Mouse (Mus musculus) granulocyte monocyte progenitor cell, adult 5-6 weeks (primary cell): ENCODE measurements around the gene Scgb2a2. TPM values are rescaled to one million over a fixed set of nuclear protein-coding genes. Genes with fewer than 3 reads are reported as not detected.
"Not testable (repeated sequence)": the region's sequence is repeated elsewhere in the genome, so short reads cannot be mapped to it uniquely, and the experiment has no call there.

Source experiments
- ATAC-seq: replicated peaks from 2 replicates; pipeline ENCODE4 v1.8.0; 2016; ENCODE audit warnings: mild to moderate bottlenecking, moderate TSS enrichment, inconsistent platforms; ENCODE audit not compliant: poor library complexity, severe bottlenecking
- total RNA-seq, 2 experiments: library from RNA; stranded (forward) in 1 of 2; stranded (reverse) in 1 of 2; fragments of 200-712, 200-1000 nt in 1 of 2; fragments of >200 nt in 1 of 2; fragmentation: Nextera tagmentation in 1 of 2; gene quantifications; 2 replicates each; pipeline ENCODE4 v1.2.3; 2014 to 2017

Gene Scgb2a2
- total RNA-seq (2014; fragmentation: Nextera tagmentation) (not detected in 2 replicates), total RNA-seq (2017) (not detected in 2 replicates)

DNA sequence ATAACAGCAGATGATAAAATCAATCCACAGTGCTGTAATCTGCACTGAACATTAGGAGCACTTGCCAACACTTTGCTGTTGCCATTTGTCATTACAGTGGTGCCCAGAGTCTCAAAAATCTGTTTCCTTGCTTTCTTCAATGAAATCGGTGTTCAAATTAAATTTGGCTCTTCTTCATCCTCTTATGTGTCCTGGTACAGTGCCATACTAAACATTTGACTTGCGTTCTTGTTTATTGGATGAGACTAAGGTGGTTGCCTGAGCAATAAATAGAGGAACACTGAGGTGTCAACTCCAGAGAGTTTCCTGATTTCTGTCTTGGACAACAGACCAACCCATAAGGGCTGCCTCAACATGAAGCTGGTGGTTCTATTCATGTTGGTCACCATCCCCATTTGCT lies at the start of gene Scgb2a2:
TSS of gene Scgb2a2 (plus strand) at position 301 of the 400 bp plus-strand sequence.
- ATAC-seq: no peak

DNA sequence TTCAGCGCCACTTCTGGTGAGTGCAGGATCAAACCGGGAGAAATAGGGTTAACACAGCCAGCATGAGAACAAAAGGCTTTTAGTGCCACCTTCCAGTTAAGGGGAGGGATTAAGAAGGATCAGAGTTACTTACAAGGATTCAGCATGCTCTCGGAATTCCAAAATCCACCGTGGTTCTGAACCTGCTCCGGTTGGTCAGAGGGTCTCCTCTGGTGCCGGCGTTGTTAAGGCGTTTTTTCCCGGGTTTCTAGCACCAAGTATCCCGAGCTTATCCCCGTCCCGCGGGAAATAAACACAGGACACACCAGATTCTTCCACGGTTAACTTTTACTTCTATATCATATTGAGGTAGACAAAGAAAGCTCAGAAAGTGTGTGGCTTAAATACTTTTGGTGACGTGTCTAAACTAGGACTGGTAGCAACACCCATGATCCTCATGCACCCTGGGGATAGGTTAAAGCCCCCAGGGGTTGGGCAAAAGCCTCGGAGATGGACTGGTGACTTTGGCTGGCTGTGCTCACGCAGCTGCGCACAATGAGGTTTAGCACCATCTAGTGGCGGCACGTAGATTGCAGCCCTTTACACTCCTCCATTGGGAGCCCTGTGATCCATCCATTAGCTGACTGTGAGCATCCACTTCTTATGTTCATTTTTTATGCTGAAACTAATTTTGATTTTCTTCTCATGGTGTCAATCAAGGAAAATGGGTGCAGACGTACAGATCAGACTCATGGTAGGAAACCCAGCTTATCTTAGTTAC lies 10.6 kb upstream of the Scgb2a2 start:
- peak; percentile 55; the same call in 1 of the 2 replicates for ATAC-seq

DNA sequence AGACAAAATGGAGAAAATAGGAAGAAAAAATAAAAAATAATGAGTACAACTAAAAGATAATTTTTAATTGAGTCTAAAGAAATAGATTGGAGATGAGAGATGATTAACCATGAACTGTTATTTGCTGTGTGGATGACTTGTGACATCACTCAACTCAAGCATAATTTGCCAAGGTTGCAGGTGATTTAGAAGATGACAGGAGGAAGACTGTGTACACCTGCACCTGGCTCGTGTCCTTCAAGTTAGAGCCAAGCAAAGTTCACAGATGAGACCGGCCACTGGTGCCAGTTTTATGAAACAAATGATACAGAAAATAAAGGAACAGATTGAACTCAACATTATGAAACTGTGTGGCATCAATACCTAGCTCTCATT lies 10.0 kb upstream of the Scgb2a2 start:
- ATAC-seq: no peak

DNA sequence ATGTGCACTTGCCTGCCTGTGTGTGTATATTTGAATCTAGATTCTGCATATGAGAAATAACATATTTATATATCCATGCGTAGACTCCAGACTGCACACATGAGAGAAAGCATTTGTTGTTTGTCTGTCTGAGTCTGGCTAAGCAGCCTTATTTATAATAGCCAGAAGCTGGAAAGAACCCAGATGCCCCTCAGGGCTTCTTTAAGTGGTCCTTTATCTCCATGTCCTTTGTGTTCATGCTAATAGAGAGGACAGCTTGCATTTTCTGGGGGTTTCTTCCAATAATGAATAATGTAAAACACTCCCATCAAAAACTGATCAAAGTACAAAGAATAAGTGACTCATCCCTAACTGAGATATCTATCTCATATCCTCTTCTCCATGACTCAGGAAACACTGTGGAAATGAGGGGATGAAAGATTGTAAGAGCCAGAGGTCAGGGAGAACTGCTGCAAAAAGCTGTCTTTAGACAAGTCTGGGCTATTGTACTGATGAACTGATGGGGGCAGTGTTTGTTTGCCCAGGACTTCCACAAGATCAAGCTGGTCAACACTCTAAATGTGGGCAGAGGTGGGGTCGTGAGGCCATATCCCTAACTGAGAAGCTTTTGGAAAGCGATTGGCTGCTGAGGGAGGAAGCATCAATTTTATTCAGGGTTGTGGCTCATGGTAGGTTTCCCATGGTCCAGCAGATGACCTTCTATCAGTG lies 2.2 kb downstream of the Scgb2a2 start:
- not testable (repeated sequence) for ATAC-seq

DNA sequence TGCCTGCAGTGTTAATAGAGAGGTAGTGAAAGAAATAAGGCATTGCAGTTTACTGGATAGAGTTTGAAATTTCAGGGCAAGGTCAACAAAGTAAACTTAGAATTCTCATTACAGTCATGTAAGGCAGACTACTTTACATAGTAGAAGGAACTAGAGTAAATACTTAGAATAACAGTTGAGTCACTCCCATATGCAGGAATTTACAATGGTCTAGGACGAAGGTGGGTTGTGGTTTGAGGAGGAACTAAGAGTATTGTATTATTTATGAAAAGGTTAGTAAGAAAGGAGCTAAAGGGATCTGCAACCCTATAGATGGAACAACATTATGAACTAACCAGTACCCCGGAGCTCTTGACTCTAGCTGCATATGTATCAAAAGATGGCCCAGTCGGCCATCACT lies 13.5 kb downstream of the Scgb2a2 start:
- ATAC-seq: not testable (repeated sequence)

DNA sequence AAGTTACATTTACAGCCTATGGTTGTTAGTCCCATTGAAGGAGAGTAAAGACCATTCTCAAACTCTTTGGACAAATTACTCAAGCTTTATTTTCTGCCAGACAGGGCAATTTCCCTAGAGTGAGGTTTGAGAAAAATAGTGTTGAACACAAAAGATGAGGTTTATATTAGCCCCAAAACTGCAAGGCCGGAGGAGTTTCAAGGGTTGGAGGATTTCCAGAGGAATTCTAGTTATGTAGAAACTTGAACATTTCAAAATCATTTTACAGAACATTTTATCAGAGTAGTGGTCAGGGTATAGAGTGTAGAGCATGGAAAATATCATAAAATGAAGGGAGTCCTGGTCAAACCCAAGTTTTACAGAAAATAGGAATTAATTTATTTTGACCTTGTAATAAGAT lies 17.5 kb downstream of the Scgb2a2 start:
- no peak for ATAC-seq

DNA sequence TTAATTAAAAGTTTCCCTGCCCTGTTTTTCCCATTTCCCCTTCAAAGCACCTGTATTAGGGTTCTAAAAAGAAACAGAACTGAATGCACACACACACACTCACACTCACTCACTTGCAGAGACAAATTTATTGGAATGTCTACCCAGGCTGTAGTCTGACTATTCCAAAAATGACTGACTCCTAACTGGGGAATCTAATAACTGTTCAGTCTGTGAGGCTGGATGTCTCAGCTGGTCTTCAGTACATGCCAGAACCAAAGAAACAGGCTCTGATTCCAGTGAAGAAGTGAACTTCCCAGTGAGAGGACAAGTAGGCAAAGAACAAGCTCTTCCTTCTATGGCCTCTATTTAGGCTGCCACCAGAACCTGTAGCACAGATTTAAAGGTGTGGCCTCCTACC lies 18.1 kb downstream of the Scgb2a2 start:
- ATAC-seq: no peak

DNA sequence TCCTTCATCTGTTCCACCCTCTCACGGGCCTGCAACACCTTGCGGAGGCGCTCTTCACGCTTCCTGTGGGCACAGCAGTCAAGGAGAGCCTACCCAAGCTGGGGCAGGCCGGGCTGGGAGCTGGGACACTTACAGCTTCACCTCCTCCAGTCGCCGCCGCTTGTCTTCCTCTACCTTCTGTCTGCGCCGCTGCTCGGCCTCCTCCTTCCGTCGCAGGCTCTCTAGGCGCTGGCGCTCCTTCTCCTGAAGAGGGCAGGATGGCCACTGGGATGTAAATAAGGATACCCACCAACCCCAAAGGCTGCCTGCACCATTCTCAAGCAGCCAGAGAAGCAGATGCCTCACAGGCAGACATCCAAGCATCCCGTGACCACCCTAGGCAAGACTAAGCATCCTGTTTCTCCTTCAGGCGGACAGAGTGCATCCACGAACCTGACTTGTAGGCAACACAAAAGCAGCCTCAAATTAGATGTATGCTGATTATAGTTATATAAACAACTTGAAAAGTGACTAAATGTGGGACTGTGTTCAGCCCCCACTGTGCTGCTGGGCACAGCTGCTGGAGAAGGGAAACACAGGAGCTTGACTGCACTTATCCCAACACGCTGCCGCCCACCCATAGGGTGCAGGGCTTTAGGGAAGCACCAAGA lies 30.9 kb downstream of the Scgb2a2 start:
- ATAC-seq: no peak

DNA sequence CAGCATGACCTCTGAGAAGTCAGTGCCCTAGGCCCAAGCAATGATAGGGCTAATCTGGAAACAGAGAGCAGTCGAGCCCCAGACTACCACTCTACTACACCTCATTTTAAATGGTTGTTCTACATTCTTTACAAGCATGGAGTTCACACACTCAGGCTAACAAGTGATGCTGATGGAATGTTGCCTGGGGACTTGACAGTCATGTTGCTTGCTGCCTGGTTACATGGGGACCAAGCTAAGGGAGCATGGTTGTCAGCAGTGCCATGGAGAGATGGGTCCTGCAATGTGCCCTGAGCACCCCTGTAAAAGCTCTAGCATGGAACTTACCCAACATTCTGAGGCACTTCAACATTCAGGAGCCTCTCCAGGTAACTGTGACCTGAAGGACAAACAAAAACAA lies 39.0 kb downstream of the Scgb2a2 start:
- no peak for ATAC-seq

DNA sequence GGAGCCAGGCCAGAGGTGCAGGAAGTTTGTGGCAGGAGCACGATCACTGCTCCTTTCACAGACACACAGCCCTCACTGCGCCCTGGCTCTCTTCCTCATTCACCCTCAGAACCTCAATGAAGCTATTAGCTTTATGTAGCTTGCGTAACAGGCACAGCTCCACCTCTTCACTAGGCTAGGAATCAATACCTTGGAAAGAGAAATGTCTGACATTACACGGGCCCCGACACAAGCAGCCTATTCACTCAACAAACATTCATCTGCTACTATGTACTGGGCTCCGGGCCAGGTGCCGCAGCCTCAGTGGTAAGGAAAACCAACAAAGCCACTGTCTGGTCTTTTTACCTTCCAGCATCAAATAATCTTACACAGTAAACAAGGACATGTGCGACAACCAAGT lies 39.4 kb downstream of the Scgb2a2 start:
- 0 out of 2 replicates have a peak, but pooled peaks have one; percentile 26 for ATAC-seq

DNA sequence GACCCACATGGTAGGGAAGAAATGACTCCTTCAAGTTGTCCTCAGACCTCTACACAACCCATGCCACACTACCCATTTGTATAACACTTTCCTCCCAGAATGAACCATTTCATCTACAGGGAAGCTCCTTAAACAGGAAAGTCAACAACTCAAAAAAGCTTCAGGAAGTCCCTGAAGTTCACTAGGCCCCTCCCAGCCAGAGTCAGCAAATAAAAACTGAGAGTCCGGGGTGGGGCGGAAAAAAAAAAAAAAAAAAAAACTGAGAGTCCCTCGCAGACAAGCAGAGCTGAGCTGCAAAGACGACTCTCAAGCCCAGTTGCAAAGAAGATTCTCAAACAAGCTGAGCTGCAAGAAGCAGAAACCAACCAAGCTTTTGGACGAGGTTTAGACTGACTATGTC lies 48.7 kb downstream of the Scgb2a2 start:
- ATAC-seq: no peak

DNA sequence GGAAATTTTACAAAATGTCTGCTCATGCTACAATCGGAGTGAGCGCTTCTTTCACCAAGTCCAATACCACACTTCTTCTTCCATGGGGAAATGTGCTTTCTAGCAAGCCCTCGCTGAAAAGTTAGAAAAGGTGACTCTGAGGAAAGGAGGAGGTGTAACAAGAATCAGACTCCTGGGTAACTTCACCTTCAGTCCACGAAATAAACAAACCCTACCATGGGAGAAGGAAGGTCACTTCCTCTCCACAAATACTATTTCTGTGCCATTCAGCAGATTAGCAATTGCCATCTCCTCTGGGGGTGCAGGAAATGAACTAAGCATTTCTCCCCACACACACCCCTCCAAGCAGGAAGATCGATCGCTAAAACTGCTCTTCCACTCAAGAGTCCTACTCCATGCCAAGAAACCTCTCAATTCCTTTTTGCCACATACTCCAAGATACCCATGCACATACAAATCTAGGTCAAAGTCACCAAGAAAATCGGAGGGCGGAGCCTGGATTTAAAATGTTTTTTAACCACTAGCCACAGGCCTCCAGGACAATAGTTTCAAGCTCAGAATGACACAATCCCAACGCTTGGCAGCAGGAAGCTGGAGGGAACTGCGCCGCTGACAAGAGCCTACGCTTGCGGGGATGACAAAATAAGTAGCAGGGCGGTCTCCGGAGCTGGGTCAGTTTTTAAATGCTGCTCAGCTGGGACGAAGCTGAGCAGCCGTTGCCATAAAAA lies 51.1 kb downstream of the Scgb2a2 start:
- peak; percentile 68 for ATAC-seq

DNA sequence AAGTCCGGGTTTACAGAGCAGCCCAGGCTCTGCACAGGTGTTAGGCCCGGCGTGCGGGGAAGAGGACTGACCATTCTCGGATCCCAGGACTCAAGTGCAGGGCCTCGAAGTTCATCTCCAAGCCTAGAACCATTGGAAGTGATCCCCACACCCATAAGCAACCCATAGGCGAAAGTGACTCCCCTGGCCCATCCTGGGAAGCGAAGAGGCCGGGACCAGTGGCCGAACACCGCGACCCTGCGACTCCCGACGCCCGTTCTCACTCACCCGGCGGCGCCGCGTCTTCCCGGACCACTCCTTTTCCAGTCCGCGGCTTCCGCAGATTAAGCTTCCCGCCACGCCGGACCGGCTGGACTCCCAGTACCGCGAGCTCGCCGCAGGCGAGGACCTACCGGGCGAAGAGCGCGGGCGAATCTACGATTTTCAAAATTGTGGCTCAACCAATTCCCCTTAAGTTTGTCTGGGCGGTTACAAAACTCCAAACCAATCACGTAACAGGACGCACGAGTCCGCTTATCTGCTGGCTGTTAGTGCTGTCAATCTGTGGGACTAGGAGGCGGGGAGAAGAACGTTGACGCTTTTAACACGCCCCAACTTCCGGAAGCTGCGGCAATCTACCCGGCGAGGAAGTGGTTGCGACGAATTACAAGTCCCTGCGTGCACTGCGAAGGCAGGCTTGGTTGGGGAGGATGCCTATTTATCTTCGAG lies 51.9 kb downstream of the Scgb2a2 start, which contains the start of gene Incenp:
TSS of gene Incenp (minus strand) at position 480 of the 708 bp plus-strand sequence.
- peak; percentile 94 for ATAC-seq

DNA sequence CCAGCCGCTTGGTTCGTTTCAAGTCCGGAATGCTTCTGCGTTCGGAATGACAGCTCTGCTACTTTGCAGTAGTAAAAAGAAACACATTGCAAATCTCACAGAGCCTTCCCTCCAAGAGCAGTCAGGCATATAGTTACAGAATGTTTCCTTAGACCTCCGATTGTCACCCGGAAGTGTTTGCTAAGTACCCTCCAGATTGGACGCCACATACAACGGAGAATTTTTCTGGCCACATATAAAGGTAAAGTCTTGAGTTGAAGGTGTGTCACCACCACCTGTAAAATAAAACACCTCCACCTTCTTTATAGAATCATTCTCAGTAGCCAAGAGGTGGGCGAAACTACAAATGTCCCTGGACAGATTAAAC lies 52.4 kb downstream of the Scgb2a2 start:
- peak; percentile 26 for ATAC-seq

DNA sequence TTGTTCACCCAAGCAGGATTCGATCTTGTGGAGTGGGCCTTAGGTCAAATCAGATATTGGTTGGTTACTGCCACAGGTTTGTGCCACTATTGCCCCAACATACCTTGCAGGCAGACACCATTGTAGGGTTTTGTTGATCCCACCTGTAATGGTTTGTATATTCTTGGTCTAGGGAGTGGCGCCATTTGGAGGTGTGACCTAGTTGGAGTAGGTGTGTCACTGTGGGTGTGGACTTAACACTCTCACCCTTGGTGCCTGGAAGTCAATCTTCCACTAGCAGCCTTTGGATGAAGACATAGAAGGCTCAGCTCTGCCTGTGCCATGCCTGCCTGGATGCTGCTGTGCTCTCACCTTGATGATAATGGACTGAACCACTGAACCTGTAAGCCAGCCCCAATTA lies 53.3 kb downstream of the Scgb2a2 start:
- not testable (repeated sequence) for ATAC-seq

Other genes with a start within 250 kb of the Scgb2a2 start
- 143 and 171 TPM in 2 replicates for gene Incenp, start 52.0 kb downstream of the Scgb2a2 start, total RNA-seq (2014; fragmentation: Nextera tagmentation)
- gene Incenp, start 52.0 kb downstream of the Scgb2a2 start, total RNA-seq (2017): 99.8 and 115 TPM in 2 replicates
- 806 and 810 TPM in 2 replicates for gene Fth1, start 133.0 kb downstream of the Scgb2a2 start, total RNA-seq (2014; fragmentation: Nextera tagmentation)
- gene Fth1, start 133.0 kb downstream of the Scgb2a2 start, total RNA-seq (2017): 350 and 359 TPM in 2 replicates
- gene Best1, start 154.1 kb downstream of the Scgb2a2 start, total RNA-seq (2014; fragmentation: Nextera tagmentation): not detected in 2 replicates
- 0.09 TPM in 1 of 2 replicates, not detected in the other for gene Best1, start 154.1 kb downstream of the Scgb2a2 start, total RNA-seq (2017)
- 3.7 and 8.2 TPM in 2 replicates for gene Rab3il1, start 154.1 kb downstream of the Scgb2a2 start, total RNA-seq (2014; fragmentation: Nextera tagmentation)
- 1.9 and 2.8 TPM in 2 replicates for gene Rab3il1, start 154.1 kb downstream of the Scgb2a2 start, total RNA-seq (2017)
- gene Fads3, start 194.0 kb downstream of the Scgb2a2 start, total RNA-seq (2014; fragmentation: Nextera tagmentation): 0.38 and 0.97 TPM in 2 replicates
- gene Fads3, start 194.0 kb downstream of the Scgb2a2 start, total RNA-seq (2017): 0.22 and 1.4 TPM in 2 replicates